Mouse (Mus musculus) hindbrain, embryonic 15.5 days (tissue): ENCODE results near the gene Kbtbd2. TPM values are rescaled to one million over a fixed set of nuclear protein-coding genes. Genes with fewer than 3 reads are reported as not detected.

Source experiments
- ATAC-seq: fragments of 200-750 bp; cut with Nextera tagmentation; 2 replicates; pipeline ENCODE4 v1.8.0; 2017; ENCODE audit warnings: low read depth, moderate number of reproducible peaks, moderate TSS enrichment; ENCODE audit not compliant: low FRiP score
- H3K27ac ChIP-seq: fragments of 300-500 bp; sonication (generic); replicated peaks from 2 replicates; pipeline ENCODE4 v1.5.1; 2015; ENCODE audit warnings: mild to moderate bottlenecking, inconsistent platforms
- H3K27me3 ChIP-seq: fragments of 300-500 bp; sonication (generic); 2 replicates; pipeline ENCODE4 v1.6.1; 2015; ENCODE audit warnings: control low read depth, inconsistent platforms
- H3K36me3 ChIP-seq: fragments of 300-500 bp; sonication (generic); 2 replicates; pipeline ENCODE4 v1.6.1; 2015; ENCODE audit warnings: control low read depth, inconsistent platforms
- H3K4me1 ChIP-seq: fragments of 300-500 bp; sonication (generic); replicated peaks from 2 replicates; pipeline ENCODE4 v1.6.1; 2015; ENCODE audit warnings: control low read depth, inconsistent platforms
- H3K4me2 ChIP-seq: fragments of 300-500 bp; sonication (generic); 2 replicates; pipeline ENCODE4 v1.6.1; 2015; ENCODE audit warnings: moderate library complexity, mild to moderate bottlenecking, inconsistent platforms
- H3K4me3 ChIP-seq: fragments of 300-500 bp; sonication (generic); 2 replicates; pipeline ENCODE4 v1.5.1; 2015; ENCODE audit warnings: mild to moderate bottlenecking, inconsistent platforms
- H3K9ac ChIP-seq: fragments of 300-500 bp; sonication (generic); 2 replicates; pipeline ENCODE4 v1.6.1; 2015; ENCODE audit warnings: inconsistent platforms
- H3K9me3 ChIP-seq: fragments of 300-500 bp; sonication (generic); 2 replicates; pipeline ENCODE4 v1.6.1; 2016; ENCODE audit warnings: control low read depth, inconsistent platforms
- WGBS: fragments of 180-500 bp; shearing (Covaris S2); methylation state at CpG from one replicate; pipeline ENCODE4 v1.1.7; 2015; 5-methylcytosine and 5-hydroxymethylcytosine counted together
- polyA plus RNA-seq: library from polyadenylated mRNA; unstranded; fragments of >200 nt; fragmentation: Nextera tagmentation; extraction: Ambion mirVana; gene quantifications from 2 replicates; pipeline ENCODE4 v1.2.1, GENCODE M21; 2015

Gene Kbtbd2
- 32.0 and 33.4 TPM in 2 replicates for polyA plus RNA-seq

DNA sequence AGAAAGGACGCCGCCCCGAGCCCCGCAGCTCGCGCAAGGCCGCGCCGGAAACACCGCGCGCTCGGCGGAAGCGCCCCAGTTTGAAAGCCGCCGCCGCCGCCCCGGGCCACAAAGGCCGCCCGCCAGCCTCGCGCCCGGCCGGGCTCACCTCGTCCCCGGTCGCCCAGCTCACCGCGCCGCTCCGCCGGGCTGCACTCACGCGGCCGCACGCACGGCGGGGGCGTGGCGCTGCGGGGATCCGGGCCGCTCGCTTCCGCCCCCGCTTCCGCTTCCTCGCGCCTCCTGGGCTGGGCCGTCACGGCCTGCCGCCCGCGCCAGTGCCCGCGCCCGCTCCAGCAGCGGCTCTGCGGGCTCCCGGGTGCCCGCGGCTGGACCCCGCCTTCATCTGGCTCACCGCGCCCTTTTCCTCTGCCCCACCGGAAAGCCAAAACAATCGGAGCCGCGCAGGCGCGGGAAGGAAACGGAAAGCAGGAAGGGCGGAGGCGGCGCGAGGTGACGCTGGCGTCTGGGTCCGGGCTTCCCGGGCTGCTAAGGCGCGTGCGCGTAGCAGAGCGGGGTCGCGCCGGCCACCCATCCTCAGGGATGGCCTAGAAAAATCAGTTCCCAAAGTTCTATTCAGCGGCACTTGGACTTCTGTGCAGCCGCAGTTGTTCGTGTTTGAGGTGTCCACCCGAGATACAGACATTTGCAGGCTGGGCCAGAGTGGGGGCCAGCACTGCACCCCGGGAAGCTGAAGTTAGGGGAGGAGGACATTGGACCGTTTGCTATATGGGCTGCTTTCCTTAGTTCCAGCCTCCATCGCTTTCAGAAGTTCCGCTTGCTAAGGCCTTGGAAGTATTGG is at the start of gene Kbtbd2:
TSS of gene Kbtbd2 (minus strand) at position 503 of the 841 bp plus-strand sequence.
- Histone ChIP-seq H3K36me3 (no peaks in the 10 kb centered on the region), H3K27ac (peak within 1 kb of the TSS; percentile 99), H3K4me3 (peak within 1 kb of the TSS; percentile 96), H3K4me2 (peak within 1 kb of the TSS; percentile 73), H3K9ac (peak within 1 kb of the TSS; percentile 91), H3K9me3 (no peaks in the 10 kb centered on the region), H3K4me1 (peaks cover 34% of the 10 kb centered on the region), H3K27me3 (no peaks in the 10 kb centered on the region)
- peak; percentile 96 for ATAC-seq
- WGBS = under 1% methylated on average over 70 of the region's 98 CpGs

GRCm38 (mm10) chr6:56844365-56844764 is 46.8 kb upstream of the Kbtbd2 start:
- Histone ChIP-seq H3K4me2 (no peak overlapping the region), H3K36me3 (no peaks in the 10 kb centered on the region), H3K27ac (no peak overlapping the region), H3K9me3 (no peaks in the 10 kb centered on the region), H3K9ac (no peak overlapping the region), H3K4me3 (no peak overlapping the region), H3K27me3 (no peaks in the 10 kb centered on the region), H3K4me1 (no peaks in the 10 kb centered on the region)
- 92% methylated on average over 2 of the region's 2 CpGs for WGBS
- ATAC-seq = no peak

DNA sequence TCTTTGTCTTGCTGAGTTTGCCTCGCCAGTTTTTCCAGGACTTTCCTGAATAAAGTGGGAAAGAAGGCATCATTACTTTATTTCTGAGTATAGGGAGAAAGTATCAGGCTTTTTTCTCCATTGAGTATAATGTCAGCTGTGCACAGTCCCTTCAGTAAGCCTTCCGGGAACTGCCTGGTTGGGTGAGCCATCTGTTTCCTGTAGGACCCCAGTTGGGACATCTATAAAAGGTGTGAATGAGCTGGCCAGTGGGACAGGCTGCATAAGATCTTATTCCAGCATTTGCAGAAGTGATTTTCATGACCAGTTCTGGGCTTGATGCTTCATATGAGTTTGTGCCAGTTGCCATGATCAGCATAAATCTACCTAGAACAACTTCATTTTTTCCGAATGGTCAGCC is 45.6 kb upstream of the Kbtbd2 start:
- no peak for ATAC-seq
- no peaks in the 10 kb centered on the region for H3K27me3 ChIP-seq
- 89% methylated on average over 3 of the region's 3 CpGs for WGBS

GRCm38 (mm10) chr6:56837621-56838020 is 40.0 kb upstream of the Kbtbd2 start:
- Histone ChIP-seq H3K4me3 (no peak overlapping the region), H3K27me3 (no peaks in the 10 kb centered on the region), H3K27ac (no peak overlapping the region), H3K4me1 (no peaks in the 10 kb centered on the region), H3K4me2 (no peak overlapping the region), H3K9me3 (no peaks in the 10 kb centered on the region), H3K9ac (no peak overlapping the region), H3K36me3 (no peaks in the 10 kb centered on the region)
- ATAC-seq = no peak
- WGBS = 97% methylated on average over 3 of the region's 3 CpGs

More for the DNA sequence above, 45.6 kb upstream of the Kbtbd2 start:
- Histone ChIP-seq H3K9ac (no peak overlapping the region), H3K36me3 (no peaks in the 10 kb centered on the region), H3K27ac (no peak overlapping the region), H3K4me3 (no peak overlapping the region), H3K4me2 (no peak overlapping the region), H3K4me1 (no peaks in the 10 kb centered on the region), H3K9me3 (no peaks in the 10 kb centered on the region)

DNA sequence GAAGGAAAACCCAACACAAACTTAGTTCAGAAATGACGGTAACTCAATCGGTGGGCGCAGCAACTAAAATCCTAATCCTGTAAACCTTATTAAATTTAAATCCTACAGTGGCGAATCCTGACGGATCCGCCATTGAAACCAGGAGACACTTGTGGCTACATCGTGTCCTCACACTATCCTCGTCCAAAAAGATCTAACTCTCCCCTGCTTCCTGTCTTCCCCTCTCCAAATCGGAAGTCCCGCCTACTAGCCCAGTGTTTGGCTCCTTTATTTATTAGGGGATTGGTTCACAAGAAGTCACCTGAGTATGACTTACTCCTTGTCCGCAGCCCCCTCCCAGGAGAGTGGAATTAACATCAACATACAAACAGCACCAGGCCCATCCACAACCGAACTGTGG is 39.6 kb upstream of the Kbtbd2 start:
- 96% methylated on average over 12 of the region's 12 CpGs for WGBS
- no peak overlapping the region for H3K9ac ChIP-seq
- H3K27me3 ChIP-seq = no peaks in the 10 kb centered on the region
- no peak for ATAC-seq
- no peak overlapping the region for H3K4me3 ChIP-seq
- H3K4me1 ChIP-seq = peaks cover 4% of the 10 kb centered on the region; the same call in 1 of the 2 replicates
- H3K36me3 ChIP-seq = no peaks in the 10 kb centered on the region
- H3K27ac ChIP-seq = no peak overlapping the region
- H3K9me3 ChIP-seq = no peaks in the 10 kb centered on the region
- H3K4me2 ChIP-seq = no peak overlapping the region

DNA sequence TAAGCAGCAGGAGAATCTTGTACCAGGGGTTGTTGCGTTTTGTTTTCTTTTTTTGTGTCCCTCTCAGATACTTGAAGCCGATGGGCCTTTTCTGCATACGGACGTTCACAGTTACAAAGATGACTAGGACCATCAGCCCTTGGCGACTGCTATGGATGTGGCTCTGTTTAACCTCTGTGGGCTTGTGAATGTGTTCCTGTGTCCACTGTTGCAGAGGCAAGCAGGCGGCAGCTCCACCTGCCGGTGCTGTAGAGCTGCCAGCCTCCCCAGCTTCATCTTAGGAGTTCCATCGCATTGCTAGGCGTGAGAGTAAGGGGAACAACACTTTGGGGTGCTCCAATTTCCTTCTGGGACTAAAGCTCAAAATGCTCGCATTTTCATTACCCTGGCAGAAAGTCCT is 37.9 kb upstream of the Kbtbd2 start:
- Histone ChIP-seq H3K4me3 (no peak overlapping the region), H3K27me3 (no peaks in the 10 kb centered on the region), H3K4me1 (peaks cover 6% of the 10 kb centered on the region; the same call in 1 of the 2 replicates), H3K27ac (no peak overlapping the region), H3K9ac (no peak overlapping the region), H3K9me3 (no peaks in the 10 kb centered on the region), H3K4me2 (no peak overlapping the region), H3K36me3 (no peaks in the 10 kb centered on the region)
- no peak for ATAC-seq
- WGBS = 92% methylated on average over 10 of the region's 10 CpGs

DNA sequence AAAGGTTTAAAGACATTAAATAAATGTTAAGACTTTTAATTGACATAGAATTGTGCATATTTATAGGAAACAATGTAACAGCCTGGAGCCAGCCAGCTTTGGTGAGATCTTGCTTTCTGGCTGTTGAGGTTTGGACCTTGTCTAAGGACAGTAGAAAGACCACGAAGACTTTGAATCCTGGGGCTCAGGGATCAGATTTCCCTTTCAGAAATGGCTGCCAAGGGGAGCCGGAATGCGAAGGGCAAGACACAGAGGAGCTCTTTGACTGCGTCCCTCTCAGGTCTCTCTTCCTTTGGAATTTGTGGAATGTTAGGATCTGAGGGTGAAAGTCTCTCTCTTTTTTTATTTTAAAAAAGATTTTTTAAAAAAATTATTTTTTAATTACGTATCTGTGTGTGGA is 37.2 kb upstream of the Kbtbd2 start:
- no peak overlapping the region for H3K4me2 ChIP-seq
- no peaks in the 10 kb centered on the region for H3K9me3 ChIP-seq
- no peak overlapping the region for H3K4me3 ChIP-seq
- no peaks in the 10 kb centered on the region for H3K27me3 ChIP-seq
- 65% methylated on average over 5 of the region's 5 CpGs for WGBS
- H3K9ac ChIP-seq = no peak overlapping the region
- no peaks in the 10 kb centered on the region for H3K36me3 ChIP-seq
- peaks cover 6% of the 10 kb centered on the region; the same call in 1 of the 2 replicates for H3K4me1 ChIP-seq
- H3K27ac ChIP-seq = no peak overlapping the region
- no peak for ATAC-seq

- Histone ChIP-seq H3K9me3 (no peaks in the 10 kb centered on the region), H3K4me1 (peaks cover 6% of the 10 kb centered on the region; the same call in 1 of the 2 replicates), H3K36me3 (no peaks in the 10 kb centered on the region), H3K9ac (no peak overlapping the region), H3K27me3 (no peaks in the 10 kb centered on the region), H3K27ac (no peak overlapping the region), H3K4me3 (peak overlapping the region; percentile 61), H3K4me2 (peak overlapping the region; percentile 92)
- peak; percentile 21; the same call in 1 of the 2 replicates for ATAC-seq
Measured at GRCm38 (mm10) chr6:56832830-56833229, 35.2 kb upstream of the Kbtbd2 start.

DNA sequence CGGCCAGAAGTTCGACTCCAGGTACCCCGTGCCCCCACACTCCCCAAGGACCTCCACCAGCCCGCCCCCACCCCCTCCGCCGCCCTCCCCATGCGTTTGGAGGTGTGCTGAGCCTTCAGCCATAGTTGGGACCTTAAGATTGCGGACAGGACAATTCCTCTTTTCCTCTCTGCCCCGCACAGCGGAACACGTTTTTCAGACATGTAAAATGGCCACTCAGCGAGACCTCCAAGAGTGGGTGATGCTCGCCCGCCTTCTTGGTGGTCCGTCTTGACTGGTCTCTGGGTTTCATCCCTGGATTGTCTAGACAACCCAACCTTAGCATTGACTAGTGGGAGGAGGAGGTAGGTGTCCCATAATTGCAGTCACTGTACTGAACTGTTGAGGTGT is 34.8 kb upstream of the Kbtbd2 start:
- Histone ChIP-seq H3K27ac (no peak overlapping the region), H3K36me3 (no peaks in the 10 kb centered on the region), H3K9me3 (no peaks in the 10 kb centered on the region), H3K27me3 (no peaks in the 10 kb centered on the region), H3K9ac (peak overlapping the region; percentile 53), H3K4me2 (peak overlapping the region; percentile 92), H3K4me3 (peak overlapping the region; percentile 61), H3K4me1 (peaks cover 6% of the 10 kb centered on the region; the same call in 1 of the 2 replicates)
- WGBS = 5% methylated on average over 15 of the region's 15 CpGs
- peak; percentile 24; the same call in 1 of the 2 replicates for ATAC-seq

DNA sequence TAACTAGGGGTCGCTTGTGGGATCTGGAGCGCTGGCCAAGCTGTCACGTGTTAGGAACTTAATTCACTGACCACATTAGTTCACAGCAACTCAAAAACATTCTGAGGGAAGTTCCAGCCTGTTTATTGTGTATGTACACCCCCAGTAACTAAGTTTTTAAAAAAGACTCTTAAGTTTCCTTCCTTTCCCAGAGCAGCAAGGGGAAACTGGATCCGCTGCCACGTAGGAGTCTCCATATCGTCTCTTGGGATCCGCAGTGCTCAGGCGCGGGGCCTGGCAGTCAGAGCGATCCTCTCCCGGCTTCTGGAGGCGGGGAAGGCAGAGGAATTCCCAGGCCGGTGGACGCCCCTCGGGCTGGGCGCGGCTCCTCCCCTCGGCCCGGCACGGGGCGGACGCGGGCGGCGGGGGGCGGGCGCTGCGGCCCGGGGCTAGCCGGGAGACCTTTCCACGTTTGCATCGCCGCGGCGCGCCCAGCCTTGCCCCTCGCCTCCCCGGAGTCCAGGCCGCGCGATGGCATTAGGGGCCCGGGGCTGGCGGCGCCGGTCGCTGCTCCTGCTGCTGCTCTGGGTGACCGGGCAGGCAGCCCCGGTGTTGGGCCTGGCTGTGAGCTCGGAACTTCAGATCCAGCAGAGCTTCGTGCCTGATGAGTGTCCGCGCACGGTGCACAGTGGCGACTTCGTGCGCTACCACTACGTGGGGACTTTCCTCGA is 34.2 kb upstream of the Kbtbd2 start, which contains the start of gene Fkbp9:
TSS of gene Fkbp9 (plus strand) at position 363 of the 710 bp plus-strand sequence.
- no peaks in the 10 kb centered on the region for H3K9me3 ChIP-seq
- peak within 1 kb of the TSS; percentile 53 for H3K9ac ChIP-seq
- ATAC-seq = peak; percentile 93
- under 1% methylated on average over 57 of the region's 58 CpGs for WGBS
- H3K4me2 ChIP-seq = peak within 1 kb of the TSS; percentile 92
- H3K4me3 ChIP-seq = peak within 1 kb of the TSS; percentile 61
- H3K27me3 ChIP-seq = no peaks in the 10 kb centered on the region
- no peaks in the 10 kb centered on the region for H3K36me3 ChIP-seq
- H3K27ac ChIP-seq = peak within 1 kb of the TSS; percentile 67
- peaks cover 6% of the 10 kb centered on the region; the same call in 1 of the 2 replicates for H3K4me1 ChIP-seq

DNA sequence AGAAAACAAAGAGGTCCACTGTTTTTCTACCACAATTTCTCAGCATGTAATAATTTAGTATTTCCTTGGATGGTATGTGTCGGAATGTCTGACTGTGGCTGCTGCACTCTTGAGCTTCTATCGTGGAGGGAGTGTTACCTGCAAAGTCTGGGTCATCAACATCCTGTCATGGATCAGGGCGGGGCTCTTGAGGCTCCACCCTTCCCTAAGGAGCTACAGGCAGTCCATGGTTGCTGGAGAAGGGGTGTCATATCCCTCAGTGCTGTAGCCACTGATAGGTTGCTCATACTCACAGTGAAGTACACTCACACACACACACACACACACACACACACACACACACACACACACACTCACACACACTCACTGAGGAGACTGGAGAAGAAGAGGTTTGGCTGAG is 28.0 kb upstream of the Kbtbd2 start:
- no peak overlapping the region for H3K9ac ChIP-seq
- no peak overlapping the region for H3K27ac ChIP-seq
- WGBS = 65% methylated on average over 3 of the region's 3 CpGs
- H3K36me3 ChIP-seq = no peaks in the 10 kb centered on the region
- no peak overlapping the region for H3K4me2 ChIP-seq
- H3K9me3 ChIP-seq = no peaks in the 10 kb centered on the region
- no peaks in the 10 kb centered on the region for H3K27me3 ChIP-seq
- H3K4me1 ChIP-seq = no peaks in the 10 kb centered on the region
- no peak overlapping the region for H3K4me3 ChIP-seq
- ATAC-seq = no peak

DNA sequence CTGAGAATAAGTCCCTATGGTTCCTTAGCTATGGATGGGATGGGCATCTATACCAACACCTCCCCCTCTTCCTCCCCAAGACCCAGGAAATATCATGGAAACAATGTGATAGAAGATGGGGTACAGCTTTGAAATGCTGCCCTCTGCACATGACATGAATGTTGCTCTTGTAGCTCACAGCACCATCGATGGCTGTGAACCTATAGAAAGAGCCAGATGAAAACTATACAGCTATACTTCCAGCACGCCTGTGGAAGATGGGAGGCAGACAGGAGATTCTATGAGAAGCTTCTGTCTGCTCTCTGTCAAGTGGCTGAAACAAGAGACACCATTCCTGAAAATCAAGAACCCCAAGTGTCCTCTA is 21.5 kb upstream of the Kbtbd2 start:
- Histone ChIP-seq H3K4me3 (no peak overlapping the region), H3K4me2 (no peak overlapping the region), H3K9me3 (no peaks in the 10 kb centered on the region), H3K9ac (no peak overlapping the region), H3K27ac (no peak overlapping the region), H3K4me1 (no peaks in the 10 kb centered on the region), H3K36me3 (no peaks in the 10 kb centered on the region), H3K27me3 (no peaks in the 10 kb centered on the region)
- ATAC-seq = no peak
- 87% methylated on average over 2 of the region's 2 CpGs for WGBS
